Mouse (Mus musculus): ENCODE measurements at regions not wholly inside any gene's neighbourhood (a gene's known extent, or its start where the extent isn't known, plus 50 kb on each side); places are given as distances from the start of the nearest gene placed in this dataset.

DNA sequence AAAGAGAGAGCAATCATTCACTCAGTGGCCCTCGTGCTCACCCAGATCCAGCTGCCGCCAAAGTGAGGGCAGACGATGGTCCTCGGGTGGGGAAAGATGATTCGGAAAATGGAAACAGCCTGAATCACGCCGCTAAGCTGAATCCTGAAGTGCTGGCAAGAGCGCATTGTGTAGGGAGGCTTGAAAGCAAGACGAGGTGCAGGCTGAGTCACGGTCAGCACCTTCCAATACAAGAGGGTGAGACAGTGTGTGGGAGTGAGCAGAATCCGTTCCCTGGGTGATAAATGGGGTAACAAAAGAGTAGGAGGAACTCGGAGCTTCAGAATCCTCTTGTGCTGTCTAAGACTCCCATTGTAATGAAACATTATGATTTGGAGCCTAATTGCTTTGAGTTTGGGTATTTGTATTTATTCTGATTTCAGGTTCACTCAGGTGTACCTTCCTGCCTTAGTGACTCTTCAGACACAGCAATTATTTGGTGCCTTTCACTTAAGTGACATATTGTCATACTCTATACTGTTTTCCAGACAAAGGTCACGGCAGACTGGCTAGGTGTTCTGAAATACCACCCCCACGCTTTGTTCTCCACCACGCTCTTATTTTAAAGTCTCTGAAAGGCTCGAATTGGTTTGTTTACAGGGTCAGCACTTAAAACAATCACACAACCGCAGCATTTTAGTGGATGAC, 70.0 kb downstream of the Mbip start:
- Histone ChIP-seq H3K4me2 (replicated peaks) (peak overlapping the region; percentile 31), H3K9ac (no peak overlapping the region)

DNA sequence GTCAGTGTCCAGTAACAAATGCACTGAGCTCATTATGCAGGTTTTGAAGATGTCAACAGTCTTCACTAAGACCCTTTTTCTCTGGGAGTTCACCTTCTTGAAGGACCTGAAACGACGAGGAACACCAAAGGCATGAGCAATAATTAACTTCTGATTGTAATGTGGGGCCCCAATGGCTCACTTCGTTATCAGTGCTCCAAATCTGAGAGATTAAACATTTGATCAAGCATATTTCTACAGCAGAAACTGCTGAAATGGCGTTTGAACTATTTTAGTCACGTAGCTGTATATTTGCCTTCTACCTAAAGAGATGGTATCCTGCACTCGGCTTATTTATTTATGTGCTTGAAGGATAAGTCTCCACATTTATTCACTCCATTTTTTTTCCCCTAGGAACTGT, 80.6 kb downstream of the Mbip start:
- Histone ChIP-seq H3K4me2 (replicated peaks) (no peak overlapping the region), H3K4me3 (no peak overlapping the region), H3K27me3 (replicated peaks) (no peaks in the 10 kb centered on the region), H3K27ac (no peak overlapping the region), H3K4me1 (no peaks in the 10 kb centered on the region), H3K9ac (no peak overlapping the region), H3K9me3 (no peaks in the 10 kb centered on the region), H3K36me3 (no peaks in the 10 kb centered on the region)
- no peak for ATAC-seq (ENCODE audit: low FRiP score, low read depth)
- 82% methylated on average over 6 of the region's 6 CpGs for WGBS

More for the DNA sequence above, 70.0 kb downstream of the Mbip start:
- Histone ChIP-seq H3K9me3 (no peaks in the 10 kb centered on the region), H3K4me1 (no peaks in the 10 kb centered on the region), H3K27ac (no peak overlapping the region), H3K27me3 (replicated peaks) (no peaks in the 10 kb centered on the region), H3K36me3 (no peaks in the 10 kb centered on the region), H3K4me3 (no peak overlapping the region)
- WGBS = 30% methylated on average over 17 of the region's 17 CpGs
- no peak for ATAC-seq (ENCODE audit: low FRiP score, low read depth)

DNA sequence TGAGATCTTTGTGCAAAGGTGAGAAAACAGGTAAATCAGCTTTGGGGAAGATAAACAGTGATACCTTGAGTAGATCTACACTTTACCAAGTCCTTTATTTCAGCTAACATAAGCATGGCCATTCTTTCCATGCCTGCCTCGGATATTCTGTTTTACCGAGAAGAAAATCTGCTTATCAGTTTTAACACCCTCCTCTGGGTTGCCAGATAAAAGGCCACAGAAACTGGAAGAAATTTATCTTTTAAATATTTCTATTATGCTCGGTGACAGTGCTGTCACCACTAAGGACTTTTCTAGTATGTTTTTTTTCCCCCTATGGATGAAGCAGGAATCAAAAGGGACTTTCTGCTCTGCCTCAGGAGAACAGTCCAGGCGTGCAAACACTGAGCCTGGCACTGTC, 84.2 kb downstream of the Mbip start:
- H3K27me3 ChIP-seq (replicated peaks) = no peaks in the 10 kb centered on the region

GRCm38 (mm10) chr12:56258401-56259050, 87.2 kb downstream of the Mbip start:
- no peaks in the 10 kb centered on the region for H3K36me3 ChIP-seq
- H3K9me3 ChIP-seq = no peaks in the 10 kb centered on the region
- H3K4me2 ChIP-seq (replicated peaks) = no peak overlapping the region
- no peak overlapping the region for H3K9ac ChIP-seq
- H3K4me3 ChIP-seq = no peak overlapping the region
- H3K4me1 ChIP-seq = no peaks in the 10 kb centered on the region
- H3K27ac ChIP-seq = no peak overlapping the region
- H3K27me3 ChIP-seq (replicated peaks) = no peaks in the 10 kb centered on the region
- WGBS = 51% methylated on average over 14 of the region's 14 CpGs
- ATAC-seq (ENCODE audit: low FRiP score, low read depth) = no peak

More for the DNA sequence above, 84.2 kb downstream of the Mbip start:
- Histone ChIP-seq H3K4me3 (no peak overlapping the region), H3K9ac (no peak overlapping the region), H3K4me2 (replicated peaks) (no peak overlapping the region), H3K4me1 (no peaks in the 10 kb centered on the region), H3K9me3 (no peaks in the 10 kb centered on the region), H3K27ac (no peak overlapping the region), H3K36me3 (no peaks in the 10 kb centered on the region)
- no peak for ATAC-seq (ENCODE audit: low FRiP score, low read depth)
- 82% methylated on average over 4 of the region's 4 CpGs for WGBS

- H3K27ac ChIP-seq = no peak overlapping the region
- no peak overlapping the region for H3K9ac ChIP-seq
- H3K4me3 ChIP-seq = no peak overlapping the region
- H3K36me3 ChIP-seq = no peaks in the 10 kb centered on the region
- no peak overlapping the region for H3K4me2 ChIP-seq (replicated peaks)
- no peak for ATAC-seq (ENCODE audit: low FRiP score, low read depth)
- H3K27me3 ChIP-seq (replicated peaks) = no peaks in the 10 kb centered on the region
- no peaks in the 10 kb centered on the region for H3K4me1 ChIP-seq
- H3K9me3 ChIP-seq = no peaks in the 10 kb centered on the region
- WGBS = 88% methylated on average over 11 of the region's 11 CpGs
Observed at GRCm38 (mm10) chr12:56256243-56256881, 89.3 kb downstream of the Mbip start.

GRCm38 (mm10) chr12:56252612-56253444, 92.9 kb downstream of the Mbip start:
- Histone ChIP-seq H3K27me3 (replicated peaks) (no peaks in the 10 kb centered on the region), H3K4me3 (no peak overlapping the region), H3K4me2 (replicated peaks) (no peak overlapping the region), H3K4me1 (no peaks in the 10 kb centered on the region), H3K9ac (no peak overlapping the region), H3K9me3 (no peaks in the 10 kb centered on the region), H3K36me3 (no peaks in the 10 kb centered on the region), H3K27ac (no peak overlapping the region)
- ATAC-seq (ENCODE audit: low FRiP score, low read depth) = no peak
- WGBS = 60% methylated on average over 7 of the region's 7 CpGs

DNA sequence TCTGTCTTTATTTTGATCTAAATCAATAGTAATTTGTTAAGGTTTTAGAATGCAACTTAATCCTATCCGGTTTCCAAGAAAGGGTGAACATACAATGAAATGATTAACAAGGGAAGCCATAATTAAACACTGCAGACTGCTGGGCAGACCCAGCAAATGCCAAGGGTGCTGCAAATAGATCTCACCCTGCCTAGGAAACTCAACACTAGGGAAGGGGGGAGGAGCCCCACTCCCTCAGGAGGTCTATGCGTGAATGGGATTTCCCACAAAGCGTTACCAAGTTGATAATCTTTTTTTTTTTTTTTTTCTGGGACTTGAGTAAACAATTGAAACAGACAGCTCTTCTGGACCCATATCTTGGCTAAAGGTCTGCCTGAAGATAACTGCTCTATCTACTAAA, 95.4 kb downstream of the Mbip start:
- no peaks in the 10 kb centered on the region for H3K36me3 ChIP-seq
- H3K27ac ChIP-seq = no peak overlapping the region
- H3K4me1 ChIP-seq = no peaks in the 10 kb centered on the region
- H3K4me2 ChIP-seq (replicated peaks) = no peak overlapping the region
- no peak for ATAC-seq (ENCODE audit: low FRiP score, low read depth)
- no peak overlapping the region for H3K9ac ChIP-seq
- no peaks in the 10 kb centered on the region for H3K27me3 ChIP-seq (replicated peaks)
- no peak overlapping the region for H3K4me3 ChIP-seq
- 39% methylated on average over 3 of the region's 3 CpGs for WGBS
- no peaks in the 10 kb centered on the region for H3K9me3 ChIP-seq

- H3K4me1 ChIP-seq = no peaks in the 10 kb centered on the region
- ATAC-seq (ENCODE audit: low FRiP score, low read depth) = no peak
- H3K36me3 ChIP-seq = no peaks in the 10 kb centered on the region
- 92% methylated on average over 7 of the region's 7 CpGs for WGBS
- H3K4me2 ChIP-seq (replicated peaks) = no peak overlapping the region
- H3K9ac ChIP-seq = no peak overlapping the region
- H3K27ac ChIP-seq = no peak overlapping the region
- no peak overlapping the region for H3K4me3 ChIP-seq
- no peaks in the 10 kb centered on the region for H3K27me3 ChIP-seq (replicated peaks)
- H3K9me3 ChIP-seq = no peaks in the 10 kb centered on the region
Observed at GRCm38 (mm10) chr12:56246406-56246805, 99.3 kb downstream of the Mbip start.

GRCm38 (mm10) chr12:56242803-56243202, 102.9 kb downstream of the Mbip start:
- no peak overlapping the region for H3K27ac ChIP-seq
- no peak overlapping the region for H3K4me2 ChIP-seq (replicated peaks)
- no peak overlapping the region for H3K4me3 ChIP-seq
- H3K9ac ChIP-seq = no peak overlapping the region
- no peak for ATAC-seq (ENCODE audit: low FRiP score, low read depth)
- H3K4me1 ChIP-seq = no peaks in the 10 kb centered on the region
- H3K9me3 ChIP-seq = no peaks in the 10 kb centered on the region
- no peaks in the 10 kb centered on the region for H3K36me3 ChIP-seq
- 89% methylated on average over 5 of the region's 5 CpGs for WGBS
- H3K27me3 ChIP-seq (replicated peaks) = no peaks in the 10 kb centered on the region

- ATAC-seq (ENCODE audit: low FRiP score, low read depth) = no peak
- H3K27ac ChIP-seq = no peak overlapping the region
- H3K4me1 ChIP-seq = no peaks in the 10 kb centered on the region
- H3K27me3 ChIP-seq (replicated peaks) = no peaks in the 10 kb centered on the region
- no peak overlapping the region for H3K4me2 ChIP-seq (replicated peaks)
- no peak overlapping the region for H3K9ac ChIP-seq
- WGBS = 24% methylated on average over 5 of the region's 5 CpGs
- H3K9me3 ChIP-seq = no peaks in the 10 kb centered on the region
- H3K4me3 ChIP-seq = no peak overlapping the region
- no peaks in the 10 kb centered on the region for H3K36me3 ChIP-seq
Observed at GRCm38 (mm10) chr12:56241735-56242134, 104.0 kb downstream of the Mbip start.

DNA sequence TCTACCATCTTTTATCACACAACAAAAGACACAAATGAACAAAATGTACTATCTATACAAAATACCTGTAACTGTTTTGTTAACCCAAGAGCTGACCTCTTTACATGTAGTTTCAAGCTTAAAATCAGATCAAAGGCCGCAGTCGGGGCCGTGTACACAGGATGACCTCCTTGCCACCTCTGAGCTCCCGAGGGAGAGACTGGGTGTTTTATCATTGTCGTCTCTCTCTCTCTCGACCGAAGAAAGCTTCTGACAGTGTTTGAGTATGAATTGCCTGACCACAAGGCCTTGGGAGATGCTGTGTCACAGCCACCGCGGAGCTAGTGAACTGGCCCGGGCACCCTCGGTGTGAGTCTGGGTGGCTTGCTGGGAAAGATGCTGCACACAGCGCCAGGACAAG, 105.5 kb downstream of the Mbip start:
- ATAC-seq (ENCODE audit: low FRiP score, low read depth) = no peak
- Histone ChIP-seq H3K27ac (no peak overlapping the region), H3K4me2 (replicated peaks) (no peak overlapping the region), H3K36me3 (no peaks in the 10 kb centered on the region), H3K9me3 (no peaks in the 10 kb centered on the region), H3K27me3 (replicated peaks) (no peaks in the 10 kb centered on the region), H3K4me3 (no peak overlapping the region), H3K4me1 (no peaks in the 10 kb centered on the region), H3K9ac (no peak overlapping the region)
- WGBS = 37% methylated on average over 12 of the region's 12 CpGs

DNA sequence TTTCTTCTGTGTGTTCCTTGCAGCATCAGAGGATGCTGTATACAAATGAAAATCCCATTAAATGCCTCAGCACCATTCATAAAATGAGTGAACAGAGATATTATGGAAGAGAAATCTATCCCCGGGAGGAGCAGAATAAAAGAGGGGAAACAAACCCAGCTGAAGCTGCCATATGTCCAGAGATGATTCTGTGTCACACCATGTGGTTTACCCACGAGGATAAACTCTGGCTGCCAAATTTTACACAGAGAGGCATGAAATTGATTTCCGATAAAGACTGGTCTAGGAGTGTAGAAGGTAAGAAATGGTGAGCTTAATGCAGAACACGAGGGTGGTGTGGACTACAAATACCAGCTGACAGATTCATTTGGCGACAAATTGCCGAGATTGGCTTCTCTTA, 111.1 kb downstream of the Mbip start:
- 61% methylated on average over 6 of the region's 6 CpGs for WGBS
- Histone ChIP-seq H3K9ac (no peak overlapping the region), H3K9me3 (no peaks in the 10 kb centered on the region), H3K36me3 (no peaks in the 10 kb centered on the region), H3K27me3 (replicated peaks) (no peaks in the 10 kb centered on the region), H3K4me1 (no peaks in the 10 kb centered on the region), H3K4me3 (no peak overlapping the region), H3K4me2 (replicated peaks) (no peak overlapping the region), H3K27ac (no peak overlapping the region)
- ATAC-seq (ENCODE audit: low FRiP score, low read depth) = no peak

Measured in neural tube, embryonic 12.5 days (tissue).